Mouse (Mus musculus) erythroid progenitor cell, adult 5-6 weeks (primary cell): ENCODE results near the gene Babam1. TPM values are rescaled to one million over a fixed set of nuclear protein-coding genes. Genes with fewer than 3 reads are reported as not detected.
A peak's percentile ranks its signal among the peaks of the same experiment; 100 is the strongest.
"Not testable (repeated sequence)": the region's sequence is repeated elsewhere in the genome, so short reads cannot be mapped to it uniquely, and the experiment has no call there.

Experiments used
- ATAC-seq: replicated peaks from 2 replicates; pipeline ENCODE4 v1.8.0; 2016; ENCODE audit warnings: moderate number of reproducible peaks, mild to moderate bottlenecking, moderate TSS enrichment, inconsistent platforms; ENCODE audit not compliant: poor library complexity, low FRiP score, severe bottlenecking
- total RNA-seq, 2 experiments: library from RNA; stranded (forward) in 1 of 2; stranded (reverse) in 1 of 2; fragments of 150-400 nt in 1 of 2; fragments of 186-747, 209-891 nt in 1 of 2; gene quantifications; 2 replicates each; pipeline versions ENCODE4 v1.2.3 to v1.2.4; 2015 to 2017; ENCODE audit warnings: low replicate concordance in 2 of 2

Gene Babam1
- total RNA-seq, 2 experiments from 2014 or later, result 44.8 to 51.6 TPM

DNA sequence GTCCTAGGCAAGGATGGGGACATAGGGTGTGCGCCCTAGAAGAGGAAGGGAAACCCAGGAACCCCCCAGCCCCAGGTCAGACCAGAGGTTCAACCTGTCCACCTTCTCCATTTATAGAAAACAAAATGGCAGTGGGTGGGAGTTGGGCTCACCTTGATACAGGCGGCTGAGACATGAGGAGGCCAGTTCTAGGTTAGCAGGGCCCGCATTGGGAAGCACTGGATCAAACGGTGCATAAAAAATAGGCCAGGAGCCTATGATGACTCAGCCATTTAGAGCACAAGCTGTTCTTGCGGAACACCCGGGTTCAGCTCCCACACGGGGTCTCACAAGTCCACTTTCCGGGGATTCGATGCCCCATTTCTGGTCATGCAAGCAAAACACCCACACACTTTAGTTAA is 8.3 kb downstream of the Babam1 start:
- ATAC-seq, result no peak

DNA sequence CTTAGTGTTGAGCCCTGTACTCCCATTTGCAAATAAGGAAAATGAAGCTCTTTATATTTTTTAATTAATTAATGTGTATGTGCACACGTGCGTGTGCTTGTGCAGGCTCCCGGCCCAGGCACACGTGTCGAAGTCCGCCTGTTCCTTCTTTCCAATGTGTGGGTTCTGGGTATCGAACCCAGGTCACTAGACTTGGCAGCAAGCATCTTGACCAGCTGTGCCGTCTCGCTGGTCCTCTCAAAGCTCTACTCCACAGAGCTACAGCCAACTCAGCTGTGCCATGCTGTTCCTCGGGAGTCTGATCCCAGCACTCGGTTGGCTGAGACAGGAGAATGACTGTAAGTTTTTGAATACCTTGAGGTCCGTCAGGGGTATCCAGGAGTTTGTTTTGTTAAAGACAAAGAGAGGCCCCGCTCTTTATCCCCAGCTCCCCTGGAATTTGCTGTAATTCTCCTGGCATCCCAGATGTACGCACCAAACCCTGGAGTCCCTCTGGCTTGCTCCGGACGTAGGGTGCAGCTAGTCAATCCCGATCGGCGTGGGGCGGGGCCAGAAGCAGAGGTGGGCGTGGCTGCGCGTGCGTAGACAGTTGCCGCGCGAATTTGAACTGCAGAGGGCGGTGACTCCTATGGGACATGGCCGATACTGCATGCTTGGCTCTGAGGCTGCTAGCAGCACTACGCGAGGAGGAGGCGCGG is 8.9 kb downstream of the Babam1 start, which contains the start of gene Ankle1:
Gene Ankle1 (plus strand): TSS at position 610 of the 698 bp plus-strand sequence.
- peak; percentile 86 for ATAC-seq

GRCm38 (mm10) chr8:71406099-71407015 is 9.7 kb downstream of the Babam1 start:
- peak; percentile 71 for ATAC-seq

DNA sequence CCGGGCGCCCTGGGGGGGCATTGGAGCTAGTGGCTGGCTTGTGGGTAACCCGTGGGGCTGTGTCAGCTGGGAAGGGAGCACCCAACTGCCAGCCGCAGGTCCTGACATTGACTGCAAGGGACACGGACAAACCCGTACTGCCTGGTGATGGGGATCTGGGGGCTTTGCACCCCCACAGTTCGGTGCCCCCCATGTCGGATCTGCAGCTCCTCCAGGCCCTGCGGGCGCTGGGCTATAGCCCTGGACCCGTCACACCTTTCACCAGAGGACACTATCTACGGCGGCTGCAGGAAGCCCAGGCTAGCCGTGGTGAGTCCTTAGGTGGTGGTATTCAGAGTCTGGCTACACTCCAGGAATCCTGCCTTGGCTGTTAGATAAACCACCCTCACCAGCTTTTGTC is 10.8 kb downstream of the Babam1 start:
- ATAC-seq, result no peak

- ATAC-seq, result no peak
These were observed 11.6 kb downstream of the Babam1 start for GRCm38 (mm10) chr8:71408231-71408630.

- ATAC-seq, result peak; percentile 28
These were observed 15.0 kb downstream of the Babam1 start for GRCm38 (mm10) chr8:71411535-71412273.

DNA sequence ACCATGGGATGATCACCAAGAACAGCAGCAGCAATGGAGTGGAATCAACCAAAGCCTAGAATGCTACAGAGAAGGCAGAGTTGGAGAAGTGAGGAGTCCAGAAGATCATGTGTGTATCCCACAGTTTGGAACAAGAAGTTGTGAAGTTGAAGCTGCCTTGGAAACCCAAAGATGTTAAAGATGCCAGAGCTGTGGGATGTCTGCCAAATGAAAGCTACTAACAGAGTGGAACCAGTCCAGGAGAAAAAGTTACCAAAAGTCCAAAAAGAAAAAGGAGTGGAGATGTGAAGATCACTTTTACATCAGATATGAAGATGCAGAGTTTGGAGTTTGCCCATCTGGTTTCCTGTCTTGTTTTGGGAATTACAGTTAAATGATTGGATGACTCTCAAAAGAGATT is 25.5 kb downstream of the Babam1 start:
- no peak for ATAC-seq

DNA sequence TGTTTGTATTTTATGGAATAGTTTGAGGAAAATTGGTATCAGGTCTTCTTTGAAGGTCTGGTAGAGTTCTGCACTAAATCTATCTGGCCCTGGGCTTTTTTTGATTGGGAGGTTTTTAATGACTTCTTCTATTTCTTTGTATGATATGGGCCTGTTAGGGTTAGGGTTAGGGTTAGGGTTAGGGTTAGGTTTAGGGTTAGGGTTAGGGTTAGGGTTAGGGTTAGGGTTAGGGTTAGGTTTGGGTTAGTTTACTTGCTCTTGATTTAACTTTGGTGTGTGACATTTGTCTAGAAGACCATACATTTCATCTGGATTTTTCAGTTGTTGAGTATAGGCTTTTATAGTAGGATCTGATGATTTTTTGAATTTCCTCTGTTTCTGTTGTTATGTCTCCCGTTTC is 36.3 kb downstream of the Babam1 start:
- not testable (repeated sequence) for ATAC-seq

DNA sequence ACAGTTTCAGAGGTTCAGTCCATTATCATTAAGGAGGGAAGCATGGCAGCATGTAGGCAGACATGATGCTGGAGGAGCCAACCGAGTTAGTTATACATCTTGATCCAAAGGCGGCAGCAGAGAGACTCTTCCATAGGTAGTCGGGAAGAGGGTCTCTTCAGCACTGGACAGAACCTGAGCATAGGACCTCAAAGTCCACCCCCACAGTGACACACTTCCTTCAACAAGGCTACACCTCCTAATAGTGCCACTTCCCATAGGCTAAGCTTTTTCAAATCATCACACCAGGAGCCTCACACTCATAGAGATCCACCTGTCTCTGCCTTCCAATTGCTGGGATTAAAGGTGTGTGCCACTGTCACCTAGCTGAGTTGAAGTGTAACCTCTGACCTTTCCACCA is 40.4 kb downstream of the Babam1 start:
- no peak for ATAC-seq

DNA sequence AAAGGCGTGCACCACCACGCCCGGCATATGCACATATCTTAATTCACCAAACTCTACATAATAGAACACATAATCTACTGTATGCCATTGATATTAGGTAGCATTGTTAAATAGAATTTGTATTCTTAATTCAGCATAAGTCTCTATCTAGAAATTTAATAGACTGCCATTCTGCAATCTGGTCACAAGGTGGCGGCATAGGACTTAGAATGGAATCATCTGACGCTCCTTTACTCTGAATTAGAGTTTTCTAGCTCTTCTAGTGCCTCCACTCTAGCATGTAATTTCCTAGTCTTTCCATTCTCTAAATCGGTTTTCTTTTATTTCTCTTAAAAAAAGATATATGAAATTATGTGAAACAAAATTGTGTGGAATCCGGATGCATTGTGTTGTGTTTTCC is 44.7 kb downstream of the Babam1 start:
- ATAC-seq, result 0 out of 2 replicates have a peak, but pooled peaks have one; percentile 46

DNA sequence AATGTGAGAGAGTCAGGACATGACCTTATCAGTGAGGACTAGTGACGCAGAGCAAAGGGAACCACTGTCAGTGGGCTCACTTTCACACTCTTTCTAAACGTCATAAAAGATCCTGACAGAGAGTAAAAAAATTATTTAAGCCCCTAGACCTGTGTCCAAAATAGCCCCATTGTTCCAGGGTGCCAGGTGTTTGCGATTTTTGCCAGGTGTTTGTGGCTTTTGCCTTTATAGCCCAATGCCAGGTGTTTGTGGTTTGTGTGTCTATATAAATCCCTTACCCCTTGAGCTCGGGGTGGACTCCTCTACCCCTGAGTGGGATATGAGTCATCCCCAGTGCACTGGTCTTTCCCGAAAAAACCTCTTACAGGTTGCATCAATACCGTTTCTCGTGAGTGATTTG is 48.4 kb downstream of the Babam1 start:
- no peak for ATAC-seq

GRCm38 (mm10) chr8:71451337-71451736 is 54.7 kb downstream of the Babam1 start:
- ATAC-seq, result no peak

- ATAC-seq, result no peak
These were observed 55.1 kb downstream of the Babam1 start for GRCm38 (mm10) chr8:71451777-71452176.

DNA sequence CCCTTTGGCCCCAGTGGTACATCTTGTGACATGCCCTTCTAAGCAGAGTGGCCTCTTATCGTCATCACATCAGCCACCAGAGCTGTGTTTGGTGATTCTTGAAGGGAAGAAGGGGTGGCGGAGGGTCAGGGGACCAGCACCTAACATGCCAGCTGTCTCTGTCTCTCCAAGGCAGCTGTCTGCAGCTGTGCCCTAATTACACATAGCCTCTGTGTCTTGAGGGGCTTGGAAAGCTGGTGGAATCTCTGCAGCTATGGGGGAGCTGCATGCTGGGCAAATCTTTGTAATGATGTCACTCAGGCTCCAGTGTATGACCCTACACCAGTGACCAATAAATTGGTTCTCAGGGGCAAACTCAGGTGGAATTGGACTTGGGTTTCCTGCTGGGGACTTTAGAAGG is 56.0 kb downstream of the Babam1 start:
- no peak for ATAC-seq

Other genes starting within 250 kb of the Babam1 start
- gene Myo9b, start 124.1 kb upstream of the Babam1 start, total RNA-seq (2015; ENCODE audit: low replicate concordance), result 26.3 and 29.3 TPM in 2 replicates
- 23.4 and 32.3 TPM in 2 replicates for gene Myo9b, start 124.1 kb upstream of the Babam1 start, total RNA-seq (2017; ENCODE audit: low replicate concordance)
- 36.4 and 49.9 TPM in 2 replicates for gene Haus8, start 123.9 kb upstream of the Babam1 start, total RNA-seq (2015; ENCODE audit: low replicate concordance)
- gene Haus8, start 123.9 kb upstream of the Babam1 start, total RNA-seq (2017; ENCODE audit: low replicate concordance), result 69.7 and 109 TPM in 2 replicates
- gene Use1, start 30.0 kb upstream of the Babam1 start, total RNA-seq (2015; ENCODE audit: low replicate concordance), result 46.1 and 99.8 TPM in 2 replicates
- 48.1 and 59.2 TPM in 2 replicates for gene Use1, start 30.0 kb upstream of the Babam1 start, total RNA-seq (2017; ENCODE audit: low replicate concordance)
- gene Ocel1, start 25.6 kb upstream of the Babam1 start, total RNA-seq (2015; ENCODE audit: low replicate concordance), result 1.7 and 13.7 TPM in 2 replicates
- 10.4 and 10.7 TPM in 2 replicates for gene Ocel1, start 25.6 kb upstream of the Babam1 start, total RNA-seq (2017; ENCODE audit: low replicate concordance)
- gene Nr2f6, start 14.9 kb upstream of the Babam1 start, total RNA-seq (2015; ENCODE audit: low replicate concordance), result not detected in 2 replicates
- 1.4 and 6.7 TPM in 2 replicates for gene Nr2f6, start 14.9 kb upstream of the Babam1 start, total RNA-seq (2017; ENCODE audit: low replicate concordance)
- gene Ushbp1, start 1.1 kb upstream of the Babam1 start, total RNA-seq (2015; ENCODE audit: low replicate concordance), result not detected in 2 replicates
- gene Ushbp1, start 1.1 kb upstream of the Babam1 start, total RNA-seq (2017; ENCODE audit: low replicate concordance), result 0.64 TPM in 1 of 2 replicates, not detected in the other
- 208 and 222 TPM in 2 replicates for gene Ankle1, start 9.1 kb downstream of the Babam1 start, total RNA-seq (2015; ENCODE audit: low replicate concordance)
- gene Ankle1, start 9.1 kb downstream of the Babam1 start, total RNA-seq (2017; ENCODE audit: low replicate concordance), result 343 and 473 TPM in 2 replicates
- gene Abhd8, start 66.8 kb downstream of the Babam1 start, total RNA-seq (2015; ENCODE audit: low replicate concordance), result 1.3 and 1.4 TPM in 2 replicates
- gene Abhd8, start 66.8 kb downstream of the Babam1 start, total RNA-seq (2017; ENCODE audit: low replicate concordance), result 3.0 and 4.5 TPM in 2 replicates
- gene Mrpl34, start 68.1 kb downstream of the Babam1 start, total RNA-seq (2015; ENCODE audit: low replicate concordance), result 23.1 and 38.2 TPM in 2 replicates
- 14.1 and 17.5 TPM in 2 replicates for gene Mrpl34, start 68.1 kb downstream of the Babam1 start, total RNA-seq (2017; ENCODE audit: low replicate concordance)
- 23.9 and 35.7 TPM in 2 replicates for gene Dda1, start 72.3 kb downstream of the Babam1 start, total RNA-seq (2015; ENCODE audit: low replicate concordance)
- 17.8 and 18.1 TPM in 2 replicates for gene Dda1, start 72.3 kb downstream of the Babam1 start, total RNA-seq (2017; ENCODE audit: low replicate concordance)
- gene Ano8, start 89.1 kb downstream of the Babam1 start, total RNA-seq (2015; ENCODE audit: low replicate concordance), result not detected in 2 replicates
- 0.13 TPM in 1 of 2 replicates, not detected in the other for gene Ano8, start 89.1 kb downstream of the Babam1 start, total RNA-seq (2017; ENCODE audit: low replicate concordance)
- gene Gtpbp3, start 91.2 kb downstream of the Babam1 start, total RNA-seq (2015; ENCODE audit: low replicate concordance), result 2.1 and 4.0 TPM in 2 replicates
- gene Gtpbp3, start 91.2 kb downstream of the Babam1 start, total RNA-seq (2017; ENCODE audit: low replicate concordance), result 0.83 and 4.0 TPM in 2 replicates
- not detected in 2 replicates for gene Plvap, start 114.9 kb downstream of the Babam1 start, total RNA-seq (2015; ENCODE audit: low replicate concordance)
- gene Plvap, start 114.9 kb downstream of the Babam1 start, total RNA-seq (2017; ENCODE audit: low replicate concordance), result not detected in 2 replicates
- not detected in 2 replicates for gene Ccdc194, start 128.8 kb downstream of the Babam1 start, total RNA-seq (2015; ENCODE audit: low replicate concordance)
- gene Ccdc194, start 128.8 kb downstream of the Babam1 start, total RNA-seq (2017; ENCODE audit: low replicate concordance), result not detected in 2 replicates
- 7.6 TPM in 1 of 2 replicates, not detected in the other for gene Bst2, start 140.6 kb downstream of the Babam1 start, total RNA-seq (2015; ENCODE audit: low replicate concordance)
- 15.1 and 28.2 TPM in 2 replicates for gene Bst2, start 140.6 kb downstream of the Babam1 start, total RNA-seq (2017; ENCODE audit: low replicate concordance)
- 7.6 and 9.6 TPM in 2 replicates for gene Mvb12a, start 146.1 kb downstream of the Babam1 start, total RNA-seq (2015; ENCODE audit: low replicate concordance)
- 2.1 and 4.5 TPM in 2 replicates for gene Mvb12a, start 146.1 kb downstream of the Babam1 start, total RNA-seq (2017; ENCODE audit: low replicate concordance)
- gene Tmem221, start 162.0 kb downstream of the Babam1 start, total RNA-seq (2015; ENCODE audit: low replicate concordance), result not detected in 2 replicates
- not detected in 2 replicates for gene Tmem221, start 162.0 kb downstream of the Babam1 start, total RNA-seq (2017; ENCODE audit: low replicate concordance)
- gene Nxnl1, start 169.7 kb downstream of the Babam1 start, total RNA-seq (2015; ENCODE audit: low replicate concordance), result not detected in 2 replicates
- gene Nxnl1, start 169.7 kb downstream of the Babam1 start, total RNA-seq (2017; ENCODE audit: low replicate concordance), result not detected in 2 replicates
- 1.1 and 1.7 TPM in 2 replicates for gene Slc27a1, start 172.0 kb downstream of the Babam1 start, total RNA-seq (2015; ENCODE audit: low replicate concordance)
- gene Slc27a1, start 172.0 kb downstream of the Babam1 start, total RNA-seq (2017; ENCODE audit: low replicate concordance), result not detected in 2 replicates
- 31.4 and 36.9 TPM in 2 replicates for gene Pgls, start 195.3 kb downstream of the Babam1 start, total RNA-seq (2015; ENCODE audit: low replicate concordance)
- gene Pgls, start 195.3 kb downstream of the Babam1 start, total RNA-seq (2017; ENCODE audit: low replicate concordance), result 14.8 and 31.8 TPM in 2 replicates
- 54.1 and 135 TPM in 2 replicates for gene Fam129c, start 200.8 kb downstream of the Babam1 start, total RNA-seq (2015; ENCODE audit: low replicate concordance)
- 7.4 and 32.9 TPM in 2 replicates for gene Fam129c, start 200.8 kb downstream of the Babam1 start, total RNA-seq (2017; ENCODE audit: low replicate concordance)
- 5.9 and 19.5 TPM in 2 replicates for gene Colgalt1, start 214.1 kb downstream of the Babam1 start, total RNA-seq (2015; ENCODE audit: low replicate concordance)
- 9.2 and 11.0 TPM in 2 replicates for gene Colgalt1, start 214.1 kb downstream of the Babam1 start, total RNA-seq (2017; ENCODE audit: low replicate concordance)